Mouse (Mus musculus) embryonic fibroblast, embryonic 13.5 days (primary cell): ENCODE results near the gene Sgpp2.

Source experiments
- CTCF ChIP-seq: IDR thresholded peaks from 2 replicates; pipeline ENCODE4 v1.5.1; 2011; ENCODE audit warnings: mild to moderate bottlenecking, control low read depth, low read length, moderate library complexity, borderline replicate concordance; ENCODE audit not compliant: insufficient read depth
- POLR2A ChIP-seq: IDR thresholded peaks from 2 replicates; pipeline ENCODE4 v1.6.1; 2011; ENCODE audit warnings: low read depth, mild to moderate bottlenecking, control low read depth, low read length, moderate library complexity

DNA sequence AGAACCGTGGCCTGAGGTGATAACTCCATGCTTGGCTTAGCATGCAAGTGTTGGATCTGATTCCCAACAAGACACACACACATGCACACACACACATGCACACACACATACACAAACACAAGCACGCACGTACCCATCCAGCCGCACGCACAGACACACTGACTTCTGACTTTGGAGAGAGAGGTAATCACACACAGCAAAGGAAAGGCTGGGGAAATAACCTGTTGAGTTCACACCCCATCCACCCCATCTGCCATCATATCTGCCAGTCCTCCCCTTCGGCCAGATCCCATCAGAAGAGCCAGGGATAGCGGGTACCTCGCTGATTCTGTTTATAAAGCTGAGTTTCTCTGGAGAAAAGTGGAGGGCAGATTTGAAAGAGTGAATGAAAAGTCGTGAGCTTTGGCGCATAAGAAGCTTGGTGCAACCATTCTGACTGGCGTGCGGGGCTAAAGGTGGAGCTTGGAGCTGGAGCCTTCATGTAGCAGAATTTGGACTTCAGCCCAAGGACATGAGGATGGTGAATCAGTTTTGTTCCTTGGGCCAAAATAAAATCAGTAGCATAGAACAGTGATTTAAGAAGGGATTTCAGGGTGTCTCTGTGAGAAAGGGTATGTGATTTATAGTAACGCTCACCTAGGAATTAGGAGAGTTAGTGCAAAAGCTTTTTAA, 8.1 kb downstream of the Sgpp2 start:
- TF ChIP-seq CTCF (no peak), POLR2A (no peak)
